Mouse (Mus musculus) liver, embryonic 11.5 days (tissue): ENCODE results near the gene Rae1. TPM values are rescaled to one million over a fixed set of nuclear protein-coding genes. Genes with fewer than 3 reads are reported as not detected.
A peak's percentile ranks its signal among the peaks of the same experiment; 100 is the strongest.

Source experiments
- ATAC-seq: fragments of 200-750 bp; cut with Nextera tagmentation; replicated peaks from 2 replicates; pipeline ENCODE4 v1.8.0; 2017; ENCODE audit warnings: moderate number of reproducible peaks, mild to moderate bottlenecking, moderate TSS enrichment, moderate library complexity; ENCODE audit not compliant: low FRiP score
- DNase-seq: peaks from one replicate; pipeline ENCODE4 v3.0.0-alpha.2; 2017; ENCODE audit warnings: low spot score
- H3K27ac ChIP-seq: fragments of 300-500 bp; sonication (generic); 2 replicates; pipeline ENCODE4 v1.5.1; 2014; ENCODE audit warnings: mild to moderate bottlenecking, low read depth, low read length, control low read depth
- H3K27me3 ChIP-seq: fragments of 300-500 bp; sonication (generic); replicated peaks from 2 replicates; pipeline ENCODE4 v1.6.1; 2014; ENCODE audit warnings: low read length, mixed read lengths; ENCODE audit not compliant: control insufficient read depth, insufficient read depth
- H3K36me3 ChIP-seq: fragments of 300-500 bp; sonication (generic); 2 replicates; pipeline ENCODE4 v1.6.1; 2014; ENCODE audit warnings: mild to moderate bottlenecking, low read length, moderate library complexity, mixed read lengths; ENCODE audit not compliant: control insufficient read depth, insufficient read depth
- H3K4me1 ChIP-seq: fragments of 300-500 bp; sonication (generic); replicated peaks from 2 replicates; pipeline ENCODE4 v1.6.1; 2014; ENCODE audit warnings: low read length, mixed read lengths; ENCODE audit not compliant: control insufficient read depth, insufficient read depth
- H3K4me2 ChIP-seq: fragments of 300-500 bp; sonication (generic); 2 replicates; pipeline ENCODE4 v1.6.1; 2014; ENCODE audit warnings: mild to moderate bottlenecking, control low read depth, moderate library complexity
- H3K4me3 ChIP-seq: fragments of 300-500 bp; sonication (generic); 2 replicates; pipeline ENCODE4 v1.5.1; 2014; ENCODE audit warnings: low read depth, low read length, control low read depth
- H3K9ac ChIP-seq: fragments of 300-500 bp; sonication (generic); 2 replicates; pipeline ENCODE4 v1.6.1; 2014; ENCODE audit warnings: low read depth, low read length, control low read depth
- H3K9me3 ChIP-seq: fragments of 300-500 bp; sonication (generic); 2 replicates; pipeline ENCODE4 v1.6.1; 2016; ENCODE audit warnings: low read length, inconsistent platforms, mixed read lengths; ENCODE audit not compliant: control insufficient read depth
- WGBS: fragments of 180-500 bp; shearing (Covaris S2); extraction: QIAGEN DNeasy Blood & Tissue Kit; methylation state at CpG from one replicate; pipeline ENCODE4 v1.1.7; 2014; 5-methylcytosine and 5-hydroxymethylcytosine counted together
- polyA plus RNA-seq: library from polyadenylated mRNA; unstranded; fragments of >200 nt; fragmentation: Nextera tagmentation; extraction: Ambion mirVana; gene quantifications from 2 replicates; pipeline ENCODE4 v1.2.1, GENCODE M21; 2014

Gene Rae1
- polyA plus RNA-seq, 1 experiment from 2014 or later = 172 TPM

GRCm38 (mm10) chr2:173020430-173020829 lies 20.5 kb downstream of the Rae1 start, which contains the start of gene Rbm38:
Rbm38 (plus strand) TSS chr2:173020498.
- Histone ChIP-seq H3K4me3 (peak within 1 kb of the TSS; percentile 40), H3K27ac (peak within 1 kb of the TSS; percentile 46; the same call in 1 of the 2 replicates), H3K36me3 (peaks cover 25% of the 10 kb centered on the region), H3K9me3 (no peaks in the 10 kb centered on the region), H3K4me1 (peaks cover 52% of the 10 kb centered on the region), H3K9ac (peak within 1 kb of the TSS; percentile 67), H3K27me3 (no peaks in the 10 kb centered on the region; the same call in 1 of the 2 replicates), H3K4me2 (peak within 1 kb of the TSS; percentile 93)
- DNase-seq = no peak
- ATAC-seq = no peak
- 33% methylated on average over 11 of the region's 11 CpGs for WGBS

- peaks cover 64% of the 10 kb centered on the region for H3K4me1 ChIP-seq
- H3K4me3 ChIP-seq = peak overlapping the region; percentile 94
- peak overlapping the region; percentile 92 for H3K9ac ChIP-seq
- H3K27me3 ChIP-seq = no peaks in the 10 kb centered on the region; the same call in 1 of the 2 replicates
- under 1% methylated on average over 54 of the region's 54 CpGs for WGBS
- ATAC-seq = peak; percentile 74
- H3K4me2 ChIP-seq = peak overlapping the region; percentile 93
- H3K9me3 ChIP-seq = no peaks in the 10 kb centered on the region
- peak; percentile 92 for DNase-seq
- peaks cover 33% of the 10 kb centered on the region for H3K36me3 ChIP-seq
- peak overlapping the region; percentile 75 for H3K27ac ChIP-seq
Observed at GRCm38 (mm10) chr2:173021633-173022055, 21.7 kb downstream of the Rae1 start.

- WGBS = under 1% methylated on average over 50 of the region's 51 CpGs
- peak; percentile 73 for DNase-seq
- H3K27me3 ChIP-seq = no peaks in the 10 kb centered on the region; the same call in 1 of the 2 replicates
- peak overlapping the region; percentile 93 for H3K4me2 ChIP-seq
- peak; percentile 19 for ATAC-seq
- peaks cover 38% of the 10 kb centered on the region for H3K36me3 ChIP-seq
- H3K27ac ChIP-seq = peak overlapping the region; percentile 75
- peaks cover 69% of the 10 kb centered on the region for H3K4me1 ChIP-seq
- peak overlapping the region; percentile 92 for H3K9ac ChIP-seq
- no peaks in the 10 kb centered on the region for H3K9me3 ChIP-seq
- peak overlapping the region; percentile 94 for H3K4me3 ChIP-seq
Observed at GRCm38 (mm10) chr2:173022056-173022681, 22.3 kb downstream of the Rae1 start.

GRCm38 (mm10) chr2:173022813-173023212 lies 22.9 kb downstream of the Rae1 start:
- peak overlapping the region; percentile 94 for H3K4me3 ChIP-seq
- H3K27me3 ChIP-seq = no peaks in the 10 kb centered on the region; the same call in 1 of the 2 replicates
- no peak for DNase-seq
- peak overlapping the region; percentile 92 for H3K9ac ChIP-seq
- H3K9me3 ChIP-seq = no peaks in the 10 kb centered on the region
- H3K4me1 ChIP-seq = peaks cover 75% of the 10 kb centered on the region
- 19% methylated on average over 10 of the region's 10 CpGs for WGBS
- peak overlapping the region; percentile 75 for H3K27ac ChIP-seq
- peak overlapping the region; percentile 93 for H3K4me2 ChIP-seq
- ATAC-seq = no peak
- H3K36me3 ChIP-seq = peaks cover 45% of the 10 kb centered on the region

- peak overlapping the region; percentile 93 for H3K4me2 ChIP-seq
- peak overlapping the region; percentile 92 for H3K9ac ChIP-seq
- H3K9me3 ChIP-seq = no peaks in the 10 kb centered on the region
- peaks cover 74% of the 10 kb centered on the region for H3K4me1 ChIP-seq
- peak overlapping the region; percentile 94 for H3K4me3 ChIP-seq
- DNase-seq = no peak
- H3K36me3 ChIP-seq = peaks cover 51% of the 10 kb centered on the region
- no peaks in the 10 kb centered on the region; the same call in 1 of the 2 replicates for H3K27me3 ChIP-seq
- WGBS = 53% methylated on average over 7 of the region's 7 CpGs
- peak overlapping the region; percentile 75 for H3K27ac ChIP-seq
- ATAC-seq = peak; percentile 28
Observed at GRCm38 (mm10) chr2:173023371-173023851, 23.5 kb downstream of the Rae1 start.

- Histone ChIP-seq H3K27ac (peak overlapping the region; percentile 8), H3K4me2 (peak overlapping the region; percentile 93), H3K9me3 (no peaks in the 10 kb centered on the region), H3K4me1 (peaks cover 72% of the 10 kb centered on the region), H3K36me3 (peaks cover 56% of the 10 kb centered on the region), H3K4me3 (peak overlapping the region; percentile 94), H3K9ac (peak overlapping the region; percentile 92), H3K27me3 (no peaks in the 10 kb centered on the region; the same call in 1 of the 2 replicates)
- WGBS = 45% methylated on average over 4 of the region's 4 CpGs
- ATAC-seq (no peak), DNase-seq (no peak)
Observed at GRCm38 (mm10) chr2:173023966-173024365, 24.0 kb downstream of the Rae1 start.

GRCm38 (mm10) chr2:173024392-173024791 lies 24.5 kb downstream of the Rae1 start:
- peak overlapping the region; percentile 93 for H3K4me2 ChIP-seq
- no peak for ATAC-seq
- H3K27me3 ChIP-seq = no peaks in the 10 kb centered on the region; the same call in 1 of the 2 replicates
- 75% methylated on average over 8 of the region's 8 CpGs for WGBS
- H3K9me3 ChIP-seq = no peaks in the 10 kb centered on the region
- DNase-seq = no peak
- H3K4me3 ChIP-seq = peak overlapping the region; percentile 94
- H3K36me3 ChIP-seq = peaks cover 60% of the 10 kb centered on the region
- H3K9ac ChIP-seq = peak overlapping the region; percentile 92
- H3K27ac ChIP-seq = peak overlapping the region; percentile 8; the same call in 1 of the 2 replicates
- peaks cover 69% of the 10 kb centered on the region for H3K4me1 ChIP-seq

GRCm38 (mm10) chr2:173024938-173025337 lies 25.0 kb downstream of the Rae1 start:
- ATAC-seq (no peak), DNase-seq (no peak)
- H3K27ac ChIP-seq = peak overlapping the region; percentile 8; the same call in 1 of the 2 replicates

More at GRCm38 (mm10) chr2:173024938-173025337, 25.0 kb downstream of the Rae1 start:
- Histone ChIP-seq H3K27me3 (no peaks in the 10 kb centered on the region), H3K36me3 (peaks cover 66% of the 10 kb centered on the region), H3K9me3 (no peaks in the 10 kb centered on the region), H3K4me2 (peak overlapping the region; percentile 93), H3K4me3 (peak overlapping the region; percentile 94), H3K9ac (peak overlapping the region; percentile 92), H3K4me1 (peaks cover 69% of the 10 kb centered on the region)
- WGBS = 35% methylated on average over 4 of the region's 4 CpGs
